Mouse (Mus musculus) thymus, postnatal 0 days (tissue): Measurements from ENCODE around the gene Gm7735. TPM values are rescaled to one million over a fixed set of nuclear protein-coding genes. Genes with fewer than 3 reads are reported as not detected.
"Not testable (repeated sequence)": the region's sequence is repeated elsewhere in the genome, so short reads cannot be mapped to it uniquely, and the experiment has no call there.

Experiments
- DNase-seq: peaks from one replicate; pipeline ENCODE4 v3.0.0-alpha.2; 2015; ENCODE audit warnings: low spot score
- polyA plus RNA-seq: library from polyadenylated mRNA; unstranded; fragments of >200 nt; fragmentation: Nextera tagmentation; extraction: Ambion mirVana; gene quantifications from 2 replicates; pipeline ENCODE4 v1.2.1, GENCODE M21; 2015

Gene Gm7735
- not detected in 2 replicates for polyA plus RNA-seq

- not testable (repeated sequence) for DNase-seq
Measured at GRCm38 (mm10) chr16:89169190-89169589, at the start of gene Gm7735. Gene Gm7735, plus strand, starts transcription at chr16:89169490.

- DNase-seq = no peak
Measured at GRCm38 (mm10) chr16:89140551-89140950, 28.7 kb upstream of the Gm7735 start, which contains the start of gene Gm6358. Gene Gm6358, plus strand, starts transcription at chr16:89140851.

GRCm38 (mm10) chr16:89150786-89151185, 18.5 kb upstream of the Gm7735 start, which contains the start of gene Gm10061:
Gene Gm10061, plus strand, starts transcription at chr16:89151086.
- DNase-seq = no peak

- DNase-seq = no peak
Measured at GRCm38 (mm10) chr16:89157652-89158051, 11.6 kb upstream of the Gm7735 start, which contains the start of gene Gm9789. Gene Gm9789, plus strand, starts transcription at chr16:89157952.

- DNase-seq = no peak
Measured at GRCm38 (mm10) chr16:89174435-89174834, 5.1 kb downstream of the Gm7735 start, which contains the start of gene 1110057P08Rik. Gene 1110057P08Rik, plus strand, starts transcription at chr16:89174735.

- DNase-seq = no peak
Measured at GRCm38 (mm10) chr16:89188621-89189020, 19.3 kb downstream of the Gm7735 start.

GRCm38 (mm10) chr16:89205561-89205960, 36.3 kb downstream of the Gm7735 start, which contains the start of gene Krtap20-2:
Gene Krtap20-2, plus strand, starts transcription at chr16:89205861.
- DNase-seq = no peak

Other genes with a start within 250 kb of the Gm7735 start
- not detected in 2 replicates for gene Krtap19-9b, start 237.2 kb upstream of the Gm7735 start, polyA plus RNA-seq
- not detected in 2 replicates for gene Krtap16-3, start 206.6 kb upstream of the Gm7735 start, polyA plus RNA-seq
- not detected in 2 replicates for gene Krtap22-2, start 158.7 kb upstream of the Gm7735 start, polyA plus RNA-seq
- not detected in 2 replicates for gene Gm10229, start 154.2 kb upstream of the Gm7735 start, polyA plus RNA-seq
- gene Krtap6-1, start 137.8 kb upstream of the Gm7735 start, polyA plus RNA-seq = not detected in 2 replicates
- not detected in 2 replicates for gene Gm10228, start 128.0 kb upstream of the Gm7735 start, polyA plus RNA-seq
- not detected in 2 replicates for gene Krtap6-5, start 121.6 kb upstream of the Gm7735 start, polyA plus RNA-seq
- gene 1110025L11Rik, start 105.5 kb upstream of the Gm7735 start, polyA plus RNA-seq = not detected in 2 replicates
- not detected in 2 replicates for gene Krtap6-3, start 85.5 kb upstream of the Gm7735 start, polyA plus RNA-seq
- gene Gm6358, start 28.6 kb upstream of the Gm7735 start, polyA plus RNA-seq = not detected in 2 replicates
- gene Gm10061, start 18.4 kb upstream of the Gm7735 start, polyA plus RNA-seq = not detected in 2 replicates
- gene Gm9789, start 11.5 kb upstream of the Gm7735 start, polyA plus RNA-seq = not detected in 2 replicates
- gene 1110057P08Rik, start 5.2 kb downstream of the Gm7735 start, polyA plus RNA-seq = not detected in 2 replicates
- gene Krtap20-2, start 36.4 kb downstream of the Gm7735 start, polyA plus RNA-seq = not detected in 2 replicates
- gene Krtap21-1, start 234.4 kb downstream of the Gm7735 start, polyA plus RNA-seq = not detected in 2 replicates